13 mouse cellular contexts compared by ENCODE assay signal in the genomic region with DNA sequence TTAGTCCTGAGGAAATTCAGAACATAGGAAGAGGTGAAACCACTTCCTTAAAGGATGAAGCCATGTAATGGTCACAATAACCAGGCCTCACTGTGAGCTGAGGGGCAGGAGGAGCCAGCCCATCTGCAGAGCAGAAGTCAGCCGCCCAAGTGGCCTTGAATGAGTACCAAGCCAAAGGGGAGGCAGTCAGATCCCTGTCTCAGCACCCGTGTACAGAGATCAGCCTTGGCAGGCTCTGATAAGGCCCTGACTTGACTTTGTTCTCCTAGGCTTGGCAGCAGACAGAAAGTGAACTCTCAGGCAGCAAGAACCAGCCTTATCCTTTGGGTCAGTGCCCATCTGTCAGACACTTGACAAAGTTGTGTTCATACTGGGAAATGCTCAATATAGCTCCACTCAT. TPM values are rescaled to one million over a fixed set of nuclear protein-coding genes. Genes with fewer than 3 reads are reported as not detected.
DNase-seq lines count a peak whose midpoint lies in the region; ATAC-seq and TF ChIP-seq lines count a peak whose summit lies in the region.
"Had no signal": no experiment of that assay in that cellular context is flagged by ENCODE, and none has a peak within 500 bp of the region (broad histone marks: within the 10 kb centered on the region; RNA-seq: fewer than 3 reads in every experiment).

No protein-coding gene starts in this region.

- TF ChIP-seq EP300 in stomach, postnatal 0 days (optimal IDR thresholded peaks at IDR 0.05): no peak

- peaks cover 39% of the 10 kb centered on the region for H3K4me1 ChIP-seq in liver, embryonic 11.5 days (replicated peaks; ENCODE audit: control insufficient read depth, insufficient read depth, low read length)
- no peaks in the 10 kb centered on the region for H3K4me1 ChIP-seq in stomach, postnatal 0 days (replicated peaks; ENCODE audit: control insufficient read depth, insufficient read depth)
- H3K4me1 ChIP-seq in midbrain, embryonic 10.5 days: no peaks in the 10 kb centered on the region
- H3K4me1 ChIP-seq in midbrain, embryonic 16.5 days (ENCODE audit: control insufficient read depth, insufficient read depth, low read length): no peaks in the 10 kb centered on the region

- no peak overlapping the region; the same call in 1 of the 2 replicates for H3K27ac ChIP-seq in liver, embryonic 11.5 days (ENCODE audit: low read depth, low read length)
- H3K27ac ChIP-seq in stomach, postnatal 0 days (replicated peaks): peak overlapping the region; percentile 41; the same call in 1 of the 2 replicates
- H3K27ac ChIP-seq in midbrain, embryonic 10.5 days (replicated peaks): no peak overlapping the region
- H3K27ac ChIP-seq in midbrain, embryonic 16.5 days (ENCODE audit: low read length): no peak overlapping the region
- H3K27ac ChIP-seq: embryonic facial prominence, embryonic 12.5 days; left cerebral cortex, adult 2 months had no signal

- peak; percentile 78 for ATAC-seq in liver, embryonic 11.5 days (replicated peaks; ENCODE audit: low FRiP score)
- ATAC-seq in stomach, postnatal 0 days (ENCODE audit: low FRiP score, low TSS enrichment): no peak
- ATAC-seq in midbrain, embryonic 16.5 days: no peak

- DNase-seq in ovary, postnatal 36 days (ENCODE audit: low spot score): peak; percentile 63
- DNase-seq in ovary, postnatal 14 days (ENCODE audit: low spot score): no peak
- DNase-seq in c-Kit-positive CD71-positive TER-119-positive erythroid progenitor cells, embryonic 14.5 days (ENCODE audit: low spot score): peak; percentile 60
- DNase-seq in liver, embryonic 11.5 days (ENCODE audit: low spot score): no peak
- no peak for DNase-seq in stomach, postnatal 0 days (ENCODE audit: low spot score)
- no peak for DNase-seq in midbrain, embryonic 10.5 days (ENCODE audit: low spot score)
- DNase-seq in left cerebral cortex, adult 8-10 months (ENCODE audit: low spot score in 2 of 2): no peak
- DNase-seq: kidney, adult 9 months; midbrain, embryonic 14.5 days; right cerebral cortex, postnatal 25 days had no signal

- WGBS in liver, embryonic 11.5 days: 20% methylated on average over 2 of the region's 2 CpGs
- 20% methylated on average over 2 of the region's 2 CpGs for WGBS in stomach, postnatal 0 days
- WGBS in midbrain, embryonic 10.5 days: 74% methylated on average over 2 of the region's 2 CpGs
- WGBS in midbrain, embryonic 16.5 days: 83% methylated on average over 2 of the region's 2 CpGs

- no peak overlapping the region for H3K9ac ChIP-seq in liver, embryonic 11.5 days (ENCODE audit: low read depth, low read length)
- H3K9ac ChIP-seq in stomach, postnatal 0 days (ENCODE audit: low read length): no peak overlapping the region
- H3K9ac ChIP-seq in midbrain, embryonic 16.5 days (ENCODE audit: low read depth, low read length): no peak overlapping the region
- H3K9ac ChIP-seq: embryonic facial prominence, embryonic 12.5 days had no signal

- H3K4me2 ChIP-seq in liver, embryonic 11.5 days: 0 out of 2 replicates have a peak overlapping the region, but pooled peaks have one; percentile 5
- H3K4me2 ChIP-seq in stomach, postnatal 0 days (replicated peaks; ENCODE audit: low read depth): no peak overlapping the region
- no peak overlapping the region for H3K4me2 ChIP-seq in midbrain, embryonic 16.5 days (ENCODE audit: low read length)
- H3K4me2 ChIP-seq: embryonic facial prominence, embryonic 12.5 days had no signal

- peaks cover 20% of the 10 kb centered on the region; the same call in 1 of the 2 replicates for H3K36me3 ChIP-seq in liver, embryonic 11.5 days (ENCODE audit: control insufficient read depth, insufficient read depth, low read length)
- H3K36me3 ChIP-seq in stomach, postnatal 0 days (ENCODE audit: control insufficient read depth, insufficient read depth, low read length): peaks cover 15% of the 10 kb centered on the region
- peaks cover 37% of the 10 kb centered on the region for H3K36me3 ChIP-seq in midbrain, embryonic 10.5 days
- 0 out of 2 replicates have a peak, but pooled peaks cover 2% of the 10 kb centered on the region for H3K36me3 ChIP-seq in midbrain, embryonic 16.5 days (ENCODE audit: control insufficient read depth, insufficient read depth, low read length)

- no peak for TF ChIP-seq CTCF in stomach, postnatal 0 days (IDR thresholded peaks at IDR 0.05; ENCODE audit: low read depth)

- no peaks in the 10 kb centered on the region for H3K9me3 ChIP-seq in liver, embryonic 11.5 days (ENCODE audit: control insufficient read depth, low read length)
- H3K9me3 ChIP-seq in stomach, postnatal 0 days (ENCODE audit: control insufficient read depth, low read length): no peaks in the 10 kb centered on the region
- H3K9me3 ChIP-seq in midbrain, embryonic 10.5 days (replicated peaks): no peaks in the 10 kb centered on the region
- H3K9me3 ChIP-seq in midbrain, embryonic 16.5 days (replicated peaks; ENCODE audit: control insufficient read depth, low read length, poor library complexity, severe bottlenecking): no peaks in the 10 kb centered on the region
- H3K9me3 ChIP-seq: embryonic facial prominence, embryonic 12.5 days had no signal

- no peaks in the 10 kb centered on the region for H3K27me3 ChIP-seq in liver, embryonic 11.5 days (replicated peaks; ENCODE audit: control insufficient read depth, insufficient read depth, low read length)
- H3K27me3 ChIP-seq in stomach, postnatal 0 days (ENCODE audit: control insufficient read depth, insufficient read depth, low read length): no peaks in the 10 kb centered on the region
- no peaks in the 10 kb centered on the region for H3K27me3 ChIP-seq in midbrain, embryonic 10.5 days (ENCODE audit: low read depth, poor library complexity, severe bottlenecking)
- H3K27me3 ChIP-seq in midbrain, embryonic 16.5 days (ENCODE audit: control insufficient read depth, insufficient read depth, low read depth, low read length): no peaks in the 10 kb centered on the region
- H3K27me3 ChIP-seq: embryonic facial prominence, embryonic 12.5 days had no signal

- no peak overlapping the region for H3K4me3 ChIP-seq in liver, embryonic 11.5 days (ENCODE audit: low read depth, low read length)
- no peak overlapping the region for H3K4me3 ChIP-seq in stomach, postnatal 0 days (ENCODE audit: low read depth, low read length)
- H3K4me3 ChIP-seq in midbrain, embryonic 10.5 days: no peak overlapping the region
- H3K4me3 ChIP-seq in midbrain, embryonic 16.5 days (ENCODE audit: low read depth, low read length): no peak overlapping the region
- H3K4me3 ChIP-seq: embryonic facial prominence, embryonic 12.5 days; left cerebral cortex, adult 2 months had no signal

RNA-seq across cellular contexts. Expression of a gene that starts 29.1 kb away (rescaled TPM):
- polyA plus RNA-seq in liver, embryonic 11.5 days (2014; fragmentation: Nextera tagmentation; extraction: Ambion mirVana): 378 and 420 TPM in 2 replicates
- 1,738 and 2,538 TPM in 2 replicates for polyA plus RNA-seq in stomach, postnatal 0 days (2015; fragmentation: Nextera tagmentation; extraction: Ambion mirVana)
- polyA plus RNA-seq in midbrain, embryonic 10.5 days (2016; fragmentation: Nextera tagmentation; extraction: Ambion mirVana): 263 and 275 TPM in 2 replicates
- 156 and 159 TPM in 2 replicates for polyA plus RNA-seq in midbrain, embryonic 16.5 days (2015; fragmentation: Nextera tagmentation; extraction: Ambion mirVana)
- total RNA-seq in left cerebral cortex, adult 8-10 months (2022): 100 to 1,000 TPM; 208 to 237 (median 224) TPM

RNA-seq across cellular contexts. Expression of a gene that starts 44.8 kb away (rescaled TPM):
- polyA plus RNA-seq in liver, embryonic 11.5 days (2014; fragmentation: Nextera tagmentation; extraction: Ambion mirVana): 11.6 and 12.7 TPM in 2 replicates
- polyA plus RNA-seq in stomach, postnatal 0 days (2015; fragmentation: Nextera tagmentation; extraction: Ambion mirVana): 11.8 and 12.2 TPM in 2 replicates
- 8.2 and 9.6 TPM in 2 replicates for polyA plus RNA-seq in midbrain, embryonic 10.5 days (2016; fragmentation: Nextera tagmentation; extraction: Ambion mirVana)
- 10.2 and 11.1 TPM in 2 replicates for polyA plus RNA-seq in midbrain, embryonic 16.5 days (2015; fragmentation: Nextera tagmentation; extraction: Ambion mirVana)
- total RNA-seq in left cerebral cortex, adult 8-10 months (2022): 10 to 100 TPM; 16.8 to 18.9 (median 18.3) TPM

Comparison
In these comparisons a context has a peak if more than half of its experiments do, and no peak if none do; other contexts are left out.
1. DNase-seq: peak in ovary, postnatal 36 days (single experiment) and c-Kit-positive CD71-positive TER-119-positive erythroid progenitor cells, embryonic 14.5 days (single experiment); none in ovary, postnatal 14 days (single experiment), liver, embryonic 11.5 days (single experiment), stomach, postnatal 0 days (single experiment), midbrain, embryonic 10.5 days (single experiment) and left cerebral cortex, adult 8-10 months (0 of 2).